Mouse (Mus musculus) bone marrow macrophage, adult 2 months (primary cell): ENCODE data around the gene Ahsg.

Experiments used
- CTCF ChIP-seq: IDR thresholded peaks from 2 replicates; pipeline ENCODE4 v1.5.1; 2012; ENCODE audit warnings: low read depth, mild to moderate bottlenecking, low read length, moderate library complexity
- POLR2A ChIP-seq: IDR thresholded peaks from 2 replicates; pipeline ENCODE4 v1.6.1; 2012; ENCODE audit warnings: mild to moderate bottlenecking, low read depth, low read length, borderline replicate concordance

DNA sequence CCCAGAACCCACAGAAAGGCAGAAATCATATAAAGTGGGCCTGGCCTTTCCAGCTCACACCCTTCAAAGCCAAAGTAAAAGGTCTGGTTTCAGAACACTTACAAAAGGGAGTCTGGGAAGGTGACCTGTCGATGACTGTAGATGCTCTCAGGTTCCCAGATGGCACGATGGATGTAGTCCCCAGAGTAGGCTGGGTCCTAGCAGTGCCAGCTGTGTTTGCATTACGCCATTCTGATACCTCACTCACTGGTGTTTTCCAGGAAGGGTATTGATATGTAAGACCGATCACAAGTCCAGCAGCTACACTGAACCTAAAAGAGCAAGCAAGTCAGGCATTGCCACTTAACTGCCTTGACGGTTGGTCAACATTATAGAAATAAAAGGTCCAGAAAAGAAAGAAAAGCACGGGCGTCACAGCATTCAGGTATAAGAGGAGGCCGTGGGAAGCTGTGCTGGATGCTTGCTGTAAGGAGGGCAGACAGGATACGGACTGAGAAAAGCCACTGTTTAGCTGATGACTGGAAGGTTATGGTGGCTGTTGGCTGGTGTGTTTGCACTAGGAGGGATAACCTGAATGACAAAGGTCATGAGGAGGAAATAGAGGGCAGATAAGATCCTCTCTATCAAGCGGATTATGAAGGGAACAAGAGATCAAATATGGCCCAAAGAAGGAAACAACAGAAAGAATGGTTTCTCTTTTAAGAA lies 8.9 kb downstream of the Ahsg start:
- TF ChIP-seq CTCF: no peak
- no peak for TF ChIP-seq POLR2A
